Mouse (Mus musculus): ENCODE measurements around the gene Casd1.

Casd1 gene

GRCm38 (mm10) chr6:4600658-4601296 lies at the start of gene Casd1:
TSS of gene Casd1 (plus strand) at chr6:4600839.
- DNase-seq (ENCODE audit: low spot score) = no peak

GRCm38 (mm10) chr6:4555366-4555765 lies 45.3 kb upstream of the Casd1 start:
- no peak for DNase-seq (ENCODE audit: low spot score)

- no peak for DNase-seq (ENCODE audit: low spot score)
These were observed 43.6 kb upstream of the Casd1 start for GRCm38 (mm10) chr6:4557086-4557485.

GRCm38 (mm10) chr6:4557678-4558077 lies 43.0 kb upstream of the Casd1 start:
- DNase-seq (ENCODE audit: low spot score) = no peak

- no peak for DNase-seq (ENCODE audit: low spot score)
These were observed 39.5 kb upstream of the Casd1 start for GRCm38 (mm10) chr6:4561156-4561555.

- no peak for DNase-seq (ENCODE audit: low spot score)
These were observed 39.0 kb upstream of the Casd1 start for GRCm38 (mm10) chr6:4561621-4562020.

- DNase-seq (ENCODE audit: low spot score) = no peak
These were observed 38.2 kb upstream of the Casd1 start for GRCm38 (mm10) chr6:4562401-4562800.

- no peak for DNase-seq (ENCODE audit: low spot score)
These were observed 37.2 kb upstream of the Casd1 start for GRCm38 (mm10) chr6:4563477-4563876.

GRCm38 (mm10) chr6:4570412-4570811 lies 30.2 kb upstream of the Casd1 start:
- no peak for DNase-seq (ENCODE audit: low spot score)

- DNase-seq (ENCODE audit: low spot score) = no peak
These were observed 22.9 kb upstream of the Casd1 start for GRCm38 (mm10) chr6:4577756-4578155.

- no peak for DNase-seq (ENCODE audit: low spot score)
These were observed 22.3 kb upstream of the Casd1 start for GRCm38 (mm10) chr6:4578343-4578742.

GRCm38 (mm10) chr6:4579620-4580019 lies 21.0 kb upstream of the Casd1 start:
- DNase-seq (ENCODE audit: low spot score) = no peak

GRCm38 (mm10) chr6:4583485-4583884 lies 17.2 kb upstream of the Casd1 start:
- no peak for DNase-seq (ENCODE audit: low spot score)

GRCm38 (mm10) chr6:4587946-4588345 lies 12.7 kb upstream of the Casd1 start:
- DNase-seq (ENCODE audit: low spot score) = no peak

GRCm38 (mm10) chr6:4588722-4589121 lies 11.9 kb upstream of the Casd1 start:
- DNase-seq (ENCODE audit: low spot score) = no peak

- no peak for DNase-seq (ENCODE audit: low spot score)
These were observed 10.6 kb upstream of the Casd1 start for GRCm38 (mm10) chr6:4590089-4590488.

GRCm38 (mm10) chr6:4597711-4598110 lies 2.9 kb upstream of the Casd1 start:
- no peak for DNase-seq (ENCODE audit: low spot score)

- DNase-seq (ENCODE audit: low spot score) = no peak
These were observed 468 bp upstream of the Casd1 start for GRCm38 (mm10) chr6:4600085-4600657.

- DNase-seq (ENCODE audit: low spot score) = no peak
These were observed 775 bp downstream of the Casd1 start for GRCm38 (mm10) chr6:4601297-4601931.

GRCm38 (mm10) chr6:4602012-4602411 lies 1.4 kb downstream of the Casd1 start:
- DNase-seq (ENCODE audit: low spot score) = no peak

GRCm38 (mm10) chr6:4606394-4606793 lies 5.8 kb downstream of the Casd1 start:
- no peak for DNase-seq (ENCODE audit: low spot score)

- DNase-seq (ENCODE audit: low spot score) = no peak
These were observed 9.7 kb downstream of the Casd1 start for GRCm38 (mm10) chr6:4610216-4610896.

GRCm38 (mm10) chr6:4611853-4612252 lies 11.2 kb downstream of the Casd1 start:
- no peak for DNase-seq (ENCODE audit: low spot score)
